Mouse (Mus musculus): ENCODE data around the gene Lcor.

Gene Lcor
- long read RNA-seq, experiment 1, partial matches to known transcripts: 0 of 16 reads
- long read RNA-seq, experiment 1, other reads (novel, unspliced or antisense): 16 of 16 reads
- long read RNA-seq, experiment 2, full-length matches to known transcripts: 3 of 23 reads
- long read RNA-seq, experiment 2, partial matches to known transcripts: 1 of 23 reads
- long read RNA-seq, experiment 2, other reads (novel, unspliced or antisense): 19 of 23 reads

DNA sequence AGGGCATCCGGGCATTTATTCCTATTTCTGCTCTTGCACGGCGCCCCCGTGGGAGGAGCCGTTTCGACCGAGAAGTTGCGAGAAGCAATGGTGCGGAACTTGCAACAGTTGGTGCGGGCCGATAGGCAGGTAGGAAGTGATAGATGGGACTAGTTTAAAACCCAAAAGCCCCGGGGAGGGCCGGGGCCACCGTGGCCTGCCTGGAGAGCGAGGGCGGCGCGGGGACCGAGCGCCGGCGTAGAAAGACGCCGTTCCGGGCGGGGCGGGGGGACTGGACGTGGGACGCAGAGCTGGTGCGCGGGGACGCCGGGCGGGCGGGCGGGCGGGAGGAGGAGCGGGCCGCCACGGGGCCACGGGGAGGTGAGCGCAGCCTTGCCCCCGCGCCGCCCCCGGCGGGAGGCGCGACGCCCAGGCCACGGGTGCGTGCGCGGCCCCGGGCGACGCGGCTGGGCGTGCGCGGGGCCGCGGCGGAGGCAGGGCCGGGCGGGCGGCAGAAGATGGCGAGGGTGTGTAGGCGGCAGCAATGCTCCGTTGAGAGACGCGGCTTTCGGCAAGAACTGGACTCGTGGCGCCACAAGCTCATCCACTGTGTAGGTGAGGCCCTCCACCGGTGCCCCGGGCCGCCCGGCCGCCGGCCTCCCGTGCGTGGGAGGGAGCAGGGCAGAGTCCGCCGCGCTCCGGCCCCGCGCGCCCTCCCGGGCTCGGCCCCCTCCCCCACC, at the start of gene Lcor:
TSS of gene Lcor (plus strand) at position 448 of the 719 bp plus-strand sequence.
- intact Hi-C loops (cut with DNase I): loop anchor here (5.0 kb wide), 1 partner anchor 165 kb away; no protein-coding TSS in a partner anchor

DNA sequence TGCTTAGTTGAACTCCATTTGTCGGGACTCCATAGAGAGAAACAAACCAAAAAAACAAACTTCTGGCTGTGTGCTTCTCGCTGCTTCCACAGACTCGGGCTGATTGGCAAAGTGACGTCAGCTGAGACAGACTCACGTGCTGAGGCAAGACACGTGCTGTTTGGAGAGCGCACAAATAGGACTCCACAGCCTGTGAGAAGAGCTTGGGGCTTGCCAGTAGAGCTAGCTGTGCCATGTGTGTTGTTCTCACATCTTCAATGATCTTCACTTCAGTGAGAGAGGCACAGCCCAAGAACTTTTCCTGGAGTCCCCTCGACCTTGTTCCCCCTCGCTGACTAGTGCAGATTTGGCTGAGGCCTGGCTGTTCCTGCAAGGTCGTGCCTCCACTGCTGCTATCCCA, 47.1 kb upstream of the Lcor start:
- intact Hi-C loops (cut with DNase I): no loop called here

DNA sequence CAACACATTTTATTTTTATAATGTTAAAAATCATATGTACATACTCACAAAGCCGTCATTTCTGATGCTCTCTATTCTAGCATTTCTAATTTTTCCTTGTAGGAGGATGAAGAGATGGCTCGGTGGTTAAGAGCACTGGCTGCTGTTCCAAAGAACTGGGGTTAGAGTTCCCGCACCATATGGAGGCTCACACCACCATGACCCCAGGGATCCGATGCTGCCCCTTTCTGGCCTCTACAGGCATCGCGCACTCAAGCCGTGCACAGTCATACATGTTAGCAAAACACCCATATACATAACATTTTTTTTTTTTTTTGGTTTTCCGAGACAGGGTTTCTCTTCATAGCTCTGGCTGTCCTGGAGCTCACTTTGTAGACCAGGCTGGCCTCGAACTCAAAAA, 46.0 kb upstream of the Lcor start:
- intact Hi-C loops (cut with DNase I): no loop called here

DNA sequence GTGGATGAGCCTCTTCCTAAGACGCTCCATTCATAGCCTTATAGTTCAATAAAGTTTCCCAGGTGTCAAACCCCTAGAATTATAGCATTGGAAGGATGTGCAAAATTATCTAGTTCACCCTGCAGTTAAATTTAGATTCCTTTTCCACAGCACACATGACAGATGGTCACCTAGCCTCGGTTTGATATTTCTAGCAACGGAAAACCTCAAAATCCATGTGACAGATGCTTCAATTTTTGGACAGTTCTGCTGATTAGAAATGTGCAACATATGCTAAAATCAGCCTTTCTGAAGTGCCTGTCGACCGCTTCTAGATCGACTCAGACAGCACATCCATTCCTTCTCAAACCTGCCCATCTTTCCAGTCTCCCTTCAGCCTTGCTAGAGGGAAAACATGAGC, 43.5 kb upstream of the Lcor start:
- intact Hi-C loops (cut with DNase I): no loop called here

DNA sequence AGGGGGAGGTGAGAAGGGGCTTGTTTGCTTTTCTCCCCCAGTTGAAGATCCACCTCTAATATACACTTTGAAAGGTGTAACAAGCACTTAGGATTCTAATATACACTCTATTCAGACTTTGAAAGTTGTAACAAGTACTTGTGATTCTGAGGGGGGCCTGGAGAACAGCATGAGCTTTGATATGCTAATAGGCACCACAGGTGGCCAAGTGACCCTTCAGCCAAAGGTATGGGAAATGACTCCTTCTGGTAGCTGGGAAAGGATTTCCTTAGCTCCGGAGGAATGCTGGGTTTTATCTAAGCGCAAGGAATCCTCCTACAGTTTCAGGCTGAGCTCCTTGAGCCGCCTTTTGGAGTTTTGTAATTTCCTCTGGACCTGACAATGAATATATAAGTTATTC, 41.0 kb upstream of the Lcor start:
- intact Hi-C loops (cut with DNase I): no loop called here

DNA sequence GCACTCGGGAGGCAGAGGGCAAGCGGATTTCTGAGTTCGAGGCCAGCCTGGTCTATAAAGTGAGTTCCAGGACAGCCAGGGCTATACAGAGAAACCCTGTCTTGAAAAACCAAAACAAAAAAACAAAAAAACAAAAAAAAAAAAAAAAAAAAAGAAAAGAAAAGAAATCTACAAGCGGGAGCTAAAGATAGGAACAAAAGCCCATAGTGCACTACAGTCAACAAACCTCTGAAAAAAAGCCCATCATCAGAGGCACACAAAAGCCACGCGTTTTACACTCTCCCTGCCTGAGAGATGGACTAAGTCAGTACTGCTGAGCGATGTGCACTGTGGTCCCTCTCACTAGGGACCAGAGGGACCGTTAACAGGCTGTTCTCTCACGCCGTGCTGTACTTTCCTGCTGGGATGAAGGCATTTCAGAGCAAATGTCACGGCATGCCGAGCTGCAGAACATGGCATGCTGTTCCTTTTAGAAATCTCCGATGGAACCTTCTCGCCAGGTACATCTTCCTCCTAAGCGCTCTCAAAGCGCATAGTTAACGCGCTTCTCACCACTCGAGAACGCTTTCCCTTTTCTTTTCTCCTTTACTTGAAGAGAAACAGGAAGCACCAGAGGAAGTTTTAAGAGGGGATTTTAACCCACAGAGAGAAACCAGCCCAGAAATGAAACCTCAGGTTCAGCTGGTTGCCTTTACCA, 40.4 kb upstream of the Lcor start:
- intact Hi-C loops (cut with DNase I): no loop called here

DNA sequence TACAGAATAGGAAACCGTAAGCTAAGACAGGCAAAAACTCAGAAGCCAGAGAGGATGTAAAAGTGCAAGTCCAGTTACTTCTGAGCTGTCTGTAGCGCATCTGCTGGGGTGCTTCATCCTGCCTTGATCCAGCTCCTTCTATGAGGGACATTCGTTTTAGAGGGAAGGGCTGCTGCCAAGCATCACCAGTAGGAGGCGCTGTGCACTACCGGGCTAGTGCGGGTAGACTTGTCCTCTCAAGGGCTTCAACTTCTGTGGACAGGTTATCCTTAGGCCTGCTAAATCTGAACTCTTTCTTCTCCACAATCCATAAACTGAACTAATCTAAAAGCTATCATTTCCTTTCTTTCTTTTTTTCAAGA, 39.8 kb upstream of the Lcor start:
- intact Hi-C loops (cut with DNase I): no loop called here

DNA sequence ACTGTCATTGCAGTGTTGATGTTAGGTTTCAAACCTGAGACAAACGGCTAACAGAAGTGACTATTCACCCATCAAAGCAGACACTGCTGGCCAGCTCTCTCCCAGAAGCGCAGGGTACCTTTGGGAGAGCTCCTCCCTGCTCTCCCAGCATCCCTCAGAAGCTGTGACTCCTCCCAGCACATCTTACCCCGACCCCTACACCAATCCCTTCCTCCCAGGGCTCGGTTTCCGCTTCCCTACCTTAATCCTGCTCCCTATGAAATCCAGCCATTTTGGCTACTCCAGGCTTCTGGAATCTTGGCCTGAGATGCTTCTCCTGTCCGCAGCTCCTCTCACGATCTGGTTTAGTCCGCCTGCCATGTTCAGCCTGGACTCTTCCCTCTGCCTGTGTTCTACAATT, 37.9 kb upstream of the Lcor start:
- intact Hi-C loops (cut with DNase I): no loop called here

DNA sequence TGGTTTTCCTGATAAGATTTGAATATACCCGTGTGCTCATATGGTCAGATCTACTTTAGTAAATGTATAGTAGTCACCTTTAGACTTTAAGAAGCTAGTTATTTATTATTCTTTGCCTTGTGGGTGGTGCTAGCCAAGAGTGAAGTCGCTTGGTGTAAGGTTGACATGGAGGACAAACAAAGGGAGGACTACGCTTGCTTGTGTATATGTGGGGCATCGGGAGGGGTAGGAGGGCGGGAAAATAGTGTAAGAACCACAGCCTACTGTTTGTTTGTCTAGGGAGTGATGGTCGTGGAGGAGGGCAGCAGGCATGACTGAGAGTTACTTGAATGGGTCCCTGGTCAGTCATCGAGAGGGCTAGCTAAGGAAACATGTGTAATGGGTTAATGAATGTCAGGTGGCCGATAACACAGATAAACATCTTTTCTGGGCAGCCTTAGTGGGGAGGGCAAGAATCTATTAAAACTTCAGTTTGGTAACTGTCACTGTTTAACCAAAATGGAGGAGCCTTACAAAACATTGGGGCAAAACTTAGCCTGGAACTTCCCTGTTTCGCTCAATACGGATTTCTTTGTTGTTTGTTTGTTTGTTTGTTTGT, 37.3 kb upstream of the Lcor start:
- intact Hi-C loops (cut with DNase I): no loop called here

DNA sequence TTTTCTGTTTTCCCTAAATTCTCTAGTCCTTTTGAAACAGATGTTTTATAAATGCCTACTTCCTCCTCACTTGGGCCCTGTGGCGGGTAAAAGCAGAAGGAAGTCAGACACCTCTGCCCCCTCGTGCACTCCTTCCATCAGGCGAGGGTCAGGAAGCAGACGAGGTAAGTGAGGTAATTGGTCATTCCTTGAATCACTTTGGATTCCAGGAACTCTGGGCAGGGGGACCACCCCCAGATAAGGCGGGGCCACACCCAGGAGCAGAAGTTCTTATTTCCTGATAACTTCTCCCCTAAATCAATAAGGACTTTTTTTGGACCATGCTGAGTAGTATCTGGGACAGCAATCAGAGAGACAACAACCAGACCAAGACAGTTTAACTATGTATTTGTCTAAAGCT, 36.7 kb upstream of the Lcor start:
- intact Hi-C loops (cut with DNase I): no loop called here

DNA sequence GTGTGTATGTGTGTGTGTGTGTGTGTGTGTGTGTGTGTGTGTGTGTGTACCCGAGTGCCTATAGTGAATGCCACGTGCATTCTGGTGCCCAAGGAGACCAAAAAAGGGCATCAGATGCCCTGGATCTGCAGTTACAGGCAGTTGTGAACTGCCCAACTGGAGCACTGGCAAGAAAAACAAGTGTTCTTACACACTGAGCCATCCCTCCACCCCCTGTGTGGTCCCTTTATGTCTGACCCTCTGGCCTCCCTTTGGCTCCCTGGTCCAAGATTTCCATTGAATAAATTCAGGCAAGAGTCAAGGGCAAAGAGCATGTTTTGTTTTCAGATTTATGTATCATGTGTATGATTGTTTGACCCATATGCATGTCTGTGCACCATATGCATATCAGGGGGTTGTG, 35.3 kb upstream of the Lcor start:
- intact Hi-C loops (cut with DNase I): no loop called here

DNA sequence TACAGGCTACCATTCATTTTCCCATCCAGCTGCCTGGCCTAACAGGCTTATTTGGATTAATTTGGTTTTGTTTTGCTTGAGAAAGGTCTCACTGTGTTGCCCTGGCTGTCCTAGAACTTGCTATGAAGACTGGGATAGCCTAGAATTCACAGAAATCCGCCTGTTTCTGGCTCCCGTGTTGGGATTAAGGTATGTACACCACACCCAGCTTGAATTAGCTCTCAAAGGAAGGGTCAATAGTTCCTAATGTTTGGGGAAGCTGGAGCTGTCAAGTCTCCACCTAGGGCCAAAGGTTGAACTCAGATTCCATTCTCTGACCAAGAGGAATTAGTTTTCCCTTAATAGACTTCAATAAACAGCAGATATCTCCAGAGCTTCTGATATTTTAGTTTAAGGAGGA, 34.7 kb upstream of the Lcor start:
- intact Hi-C loops (cut with DNase I): no loop called here

DNA sequence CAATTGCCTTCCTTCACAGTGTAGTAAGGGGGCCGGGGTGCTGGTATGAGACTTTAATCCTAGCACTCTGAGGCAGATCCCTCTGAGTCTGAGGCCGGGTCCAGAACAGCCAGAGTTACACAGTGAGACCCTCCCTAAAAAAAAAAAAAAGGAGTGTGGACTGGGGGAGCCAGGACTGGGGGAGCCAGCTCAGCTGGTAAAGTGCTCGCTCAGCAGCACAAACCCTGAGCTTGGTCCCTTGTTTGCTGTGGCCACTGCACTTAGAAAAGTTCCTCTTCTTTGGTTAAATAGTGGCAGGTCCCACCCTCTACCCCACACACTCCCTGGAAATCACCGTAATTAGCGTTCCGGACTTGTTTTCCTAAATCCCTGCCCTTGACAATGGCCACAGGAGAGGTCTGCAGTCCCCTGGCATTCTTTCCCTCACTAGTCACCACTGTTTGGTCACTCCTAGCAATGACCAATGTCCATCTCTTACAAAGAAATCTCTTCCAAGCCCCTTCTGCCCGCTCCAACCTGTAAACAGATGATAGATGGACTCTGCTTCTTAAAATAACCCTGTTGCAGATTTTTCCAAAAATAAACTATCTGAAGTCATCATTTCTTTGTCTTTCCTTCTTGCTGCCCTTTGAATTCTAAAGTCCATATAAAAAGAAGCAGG, 32.9 kb upstream of the Lcor start:
- intact Hi-C loops (cut with DNase I): no loop called here

DNA sequence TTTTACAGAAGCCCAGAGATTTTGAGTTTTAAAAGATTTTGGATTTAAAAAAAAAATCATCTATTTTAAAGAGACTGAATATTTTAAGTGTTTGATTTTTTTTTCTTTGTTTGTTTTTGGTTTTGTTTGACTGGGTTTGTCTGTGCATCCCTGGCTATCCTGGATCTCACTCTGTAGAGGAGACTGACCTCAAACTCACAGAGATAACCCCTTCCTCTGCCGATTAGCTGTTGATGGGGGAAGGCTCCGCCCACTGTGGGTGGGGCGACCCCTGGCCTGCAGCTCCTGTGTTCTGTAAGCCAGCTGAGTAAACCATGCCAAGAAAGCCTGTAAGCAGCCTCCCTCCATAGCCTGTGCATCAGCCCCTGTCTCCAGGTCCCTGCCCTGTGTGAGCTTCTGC, 30.3 kb upstream of the Lcor start:
- intact Hi-C loops (cut with DNase I): no loop called here

DNA sequence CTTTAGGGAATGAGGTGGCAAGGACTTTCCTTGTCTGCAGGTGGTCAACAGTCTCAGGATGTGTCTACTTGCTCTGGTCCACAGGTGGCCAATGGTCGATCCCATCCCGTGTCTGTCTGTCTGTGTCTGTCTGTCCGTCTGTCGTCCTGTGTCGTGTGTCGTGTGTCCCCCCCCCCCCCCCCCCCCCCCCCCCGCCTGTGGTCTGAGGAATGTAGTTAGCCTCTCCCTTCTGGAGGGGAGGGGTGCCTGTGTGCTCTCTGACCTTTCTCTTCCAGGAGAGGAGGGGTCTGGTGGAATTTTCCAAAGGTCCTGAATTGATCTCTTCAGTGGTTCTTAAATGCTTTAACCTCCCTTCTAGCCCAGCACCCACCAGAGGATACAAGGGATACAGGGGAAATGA, 27.8 kb upstream of the Lcor start:
- intact Hi-C loops (cut with DNase I): no loop called here

DNA sequence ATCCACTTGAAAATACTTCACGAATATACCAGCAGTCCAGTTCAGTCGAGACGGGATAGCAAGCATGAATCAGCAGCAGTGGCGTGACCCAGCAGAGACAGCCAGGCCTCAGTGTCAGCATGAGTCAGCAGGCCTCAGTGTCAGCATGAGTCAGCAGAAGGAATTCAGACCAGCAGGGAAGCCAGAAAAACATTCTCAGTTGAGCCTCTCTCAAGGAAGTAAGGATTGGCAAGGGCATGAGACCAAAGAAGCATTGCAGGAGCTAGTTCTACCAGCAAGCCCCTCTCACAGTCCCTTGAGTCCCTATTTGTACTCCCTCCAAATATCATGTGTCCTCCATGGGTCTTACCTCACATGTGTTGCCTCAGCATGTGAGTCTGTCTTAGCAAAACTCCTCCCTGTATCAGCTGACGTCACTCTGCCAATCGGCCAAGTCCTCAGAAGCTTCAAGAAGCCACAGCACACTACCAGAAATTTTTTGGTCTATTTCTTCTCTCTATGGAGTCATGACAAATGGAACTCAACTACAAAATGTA, 27.3 kb upstream of the Lcor start:
- intact Hi-C loops (cut with DNase I): no loop called here

DNA sequence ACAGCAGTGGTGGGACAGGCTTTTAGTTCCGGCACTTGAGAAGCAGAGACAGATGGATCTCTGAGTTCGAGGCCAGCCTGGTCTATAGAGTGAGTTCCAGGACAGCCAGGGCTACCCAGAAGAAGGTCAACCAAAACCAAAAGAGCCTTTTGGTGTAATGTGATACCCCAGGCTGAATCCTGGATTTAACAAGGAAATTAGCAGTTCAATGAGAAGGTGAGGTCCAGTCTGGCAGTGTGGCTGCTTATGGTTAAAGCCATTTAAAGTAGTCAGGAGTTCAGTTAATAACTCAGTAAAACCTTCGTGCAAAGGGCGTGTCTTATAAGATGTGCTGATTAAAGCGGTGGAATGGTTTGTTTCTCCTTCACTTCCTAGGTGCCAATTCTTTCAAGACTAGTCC, 25.3 kb upstream of the Lcor start:
- intact Hi-C loops (cut with DNase I): no loop called here

DNA sequence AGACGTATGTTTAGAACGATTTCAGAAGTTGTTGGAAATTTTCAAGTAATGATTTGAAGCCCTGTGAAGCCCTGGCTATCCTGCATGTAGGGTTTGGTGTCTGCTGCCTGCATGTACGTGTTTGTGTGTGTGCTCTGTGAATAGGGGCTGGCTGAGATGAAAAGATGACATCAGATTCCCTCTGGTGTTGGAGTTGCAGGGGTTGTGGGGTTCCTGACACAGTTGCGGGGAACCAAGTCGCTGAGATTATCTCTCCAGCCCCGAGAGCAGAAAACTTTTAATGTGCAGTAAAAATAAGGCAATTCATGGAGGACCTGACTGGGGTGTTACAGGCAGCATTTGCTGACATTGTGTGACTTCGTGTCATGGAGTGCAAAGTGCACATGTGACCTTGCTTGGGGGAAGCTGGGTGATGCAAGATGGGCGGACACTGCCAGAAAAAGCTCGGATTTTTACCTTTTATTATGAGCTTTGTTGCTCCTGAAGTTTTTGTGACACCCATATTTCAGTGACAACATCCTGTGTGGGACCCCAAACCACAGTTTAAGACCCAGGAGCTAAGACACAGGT, 20.2 kb upstream of the Lcor start:
- intact Hi-C loops (cut with DNase I): no loop called here

DNA sequence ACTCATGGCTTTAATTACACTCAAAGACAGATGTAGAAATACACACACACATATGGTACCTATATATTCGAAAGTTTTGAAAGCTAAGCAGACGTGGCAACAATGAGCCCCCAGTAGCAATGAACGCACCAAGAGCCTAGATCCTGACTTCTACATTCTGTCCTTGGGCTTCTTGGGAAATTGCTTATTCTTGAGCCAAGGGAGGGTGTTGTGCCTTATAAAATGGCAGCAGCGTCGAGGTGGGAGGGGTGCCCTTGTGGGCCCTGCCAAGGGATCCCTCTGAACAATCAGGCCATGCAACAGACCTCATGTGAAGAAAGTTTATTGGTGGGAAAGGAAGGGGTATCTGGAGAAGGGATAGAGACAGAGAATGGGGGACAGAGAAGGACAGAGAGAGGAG, 18.6 kb upstream of the Lcor start:
- intact Hi-C loops (cut with DNase I): no loop called here

DNA sequence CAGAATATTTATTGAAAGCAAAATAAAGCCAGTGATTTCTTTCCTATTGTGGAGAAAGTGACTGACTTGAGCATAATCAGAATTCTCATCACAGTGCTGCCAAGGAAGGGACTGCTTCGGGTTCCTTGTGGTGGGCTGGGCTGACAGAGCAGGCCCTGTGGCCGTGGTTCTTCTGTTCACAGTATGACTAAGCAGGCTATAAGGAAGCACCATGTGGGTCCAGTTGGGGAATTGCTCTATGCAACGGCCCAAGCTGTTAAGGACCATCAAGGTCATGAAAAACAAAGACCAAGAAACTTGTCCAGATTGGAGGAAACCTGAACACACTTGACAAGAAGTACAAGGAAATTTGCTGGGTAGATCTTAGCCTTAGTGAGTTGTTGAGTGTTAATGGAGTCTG, 16.0 kb upstream of the Lcor start:
- intact Hi-C loops (cut with DNase I): no loop called here

DNA sequence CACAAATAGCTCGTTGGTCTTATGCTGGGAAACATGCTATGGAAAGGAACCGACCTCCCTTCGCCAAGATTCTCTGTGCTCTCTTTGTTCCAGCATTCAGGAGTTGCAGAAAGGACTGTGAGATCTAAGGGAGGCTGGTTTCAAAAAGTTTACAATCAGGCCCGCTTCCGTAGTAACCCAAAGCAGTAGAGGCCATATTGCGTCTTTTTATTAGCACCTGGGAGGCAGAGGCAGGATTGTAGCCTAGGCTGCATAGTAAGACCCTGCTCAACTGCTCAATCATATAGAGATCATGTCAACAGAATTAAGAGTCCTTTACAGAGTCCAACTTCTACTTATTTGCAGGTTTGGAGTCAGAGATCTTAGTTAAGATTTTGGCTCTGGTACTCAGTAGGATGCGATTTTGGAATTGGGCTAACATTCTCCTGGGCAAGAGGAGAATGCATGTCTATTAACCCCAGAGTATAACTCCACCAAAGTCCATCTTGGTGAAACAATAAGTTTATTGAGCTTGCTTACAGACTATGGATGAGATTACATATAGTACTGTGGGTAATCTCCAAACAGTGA, 8.8 kb upstream of the Lcor start:
- intact Hi-C loops (cut with DNase I): no loop called here

Data from adrenal gland (tissue).